Comparison of ENCODE assay signal across 21 mouse cellular contexts in genomic region chr15:62792084-62792483, GRCm38 (mm10).
DNase-seq lines count a peak whose midpoint lies in the region; ATAC-seq and TF ChIP-seq lines count a peak whose summit lies in the region.
"Had no signal": no experiment of that assay in that cellular context is flagged by ENCODE, and none has a peak within 500 bp of the region (broad histone marks: within the 10 kb centered on the region; RNA-seq: fewer than 3 reads in every experiment).

No protein-coding gene starts in this region.

- WGBS in forebrain, postnatal 0 days = 62% methylated on average over 1 of the region's 1 CpGs
- WGBS in forebrain, embryonic 15.5 days = 63% methylated on average over 1 of the region's 1 CpGs

- intact Hi-C loops in heart, postnatal 10 days (cut with DNase I) = no loop called here

- no peaks in the 10 kb centered on the region for H3K36me3 ChIP-seq in forebrain, postnatal 0 days (ENCODE audit: insufficient read depth)
- H3K36me3 ChIP-seq in forebrain, embryonic 15.5 days = no peaks in the 10 kb centered on the region
- H3K36me3 ChIP-seq: G1E had no signal

- no peaks in the 10 kb centered on the region for H3K9me3 ChIP-seq in forebrain, postnatal 0 days (ENCODE audit: low read length)
- H3K9me3 ChIP-seq in forebrain, embryonic 15.5 days = no peaks in the 10 kb centered on the region
- H3K9me3 ChIP-seq: G1E had no signal

- H3K4me1 ChIP-seq in forebrain, postnatal 0 days (ENCODE audit: insufficient read depth) = no peaks in the 10 kb centered on the region
- no peaks in the 10 kb centered on the region for H3K4me1 ChIP-seq in forebrain, embryonic 15.5 days

- ATAC-seq in forebrain, postnatal 0 days = peak; percentile 61; the same call in 1 of the 2 replicates
- ATAC-seq in forebrain, embryonic 15.5 days (replicated peaks) = no peak
- peak; percentile 55; the same call in 1 of the 2 replicates for ATAC-seq in frontal cortex, adult (ENCODE audit: low TSS enrichment)
- ATAC-seq: activated CD4-positive, CD25-positive, alpha-beta regulatory T cell, adult 4 months; CD4-positive, CD25-positive, alpha-beta regulatory T cell, adult 4 months; Patski had no signal

- H3K4me2 ChIP-seq in forebrain, postnatal 0 days (ENCODE audit: low read depth) = no peak overlapping the region
- no peak overlapping the region for H3K4me2 ChIP-seq in forebrain, embryonic 15.5 days (replicated peaks)

- no peak for TF ChIP-seq CTCF in forebrain, postnatal 0 days (IDR thresholded peaks at IDR 0.05; ENCODE audit: low read depth)

- H3K27me3 ChIP-seq in forebrain, postnatal 0 days (ENCODE audit: insufficient read depth, low read length) = no peaks in the 10 kb centered on the region
- no peaks in the 10 kb centered on the region for H3K27me3 ChIP-seq in forebrain, embryonic 15.5 days
- H3K27me3 ChIP-seq: CH12.LX, Patski had no signal

- H3K4me3 ChIP-seq in forebrain, postnatal 0 days (ENCODE audit: low read depth, low read length) = no peak overlapping the region
- no peak overlapping the region for H3K4me3 ChIP-seq in forebrain, embryonic 15.5 days

- no peak overlapping the region for H3K9ac ChIP-seq in forebrain, postnatal 0 days
- no peak overlapping the region for H3K9ac ChIP-seq in forebrain, embryonic 15.5 days (replicated peaks)

- DNase-seq in forebrain, postnatal 0 days = no peak
- DNase-seq in frontal cortex, adult 2 months (ENCODE audit: extremely low spot score in 1 of 2, low spot score in 1 of 2) = no peak
- DNase-seq in heart, adult 11 months = peak; percentile 48
- DNase-seq in heart, postnatal 10 days = no peak
- DNase-seq: adrenal gland, adult 2 months; adrenal gland, adult 8-10 months; adrenal gland, postnatal 10 days; adrenal gland, postnatal 14 days; adrenal gland, postnatal 25 days; adrenal gland, postnatal 36 days; B cell, adult 2 months; cerebellum, adult 11 months; cerebellum, adult 11-12 months; cerebellum, adult 18-20 months had no signal

- H3K27ac ChIP-seq in forebrain, postnatal 0 days (ENCODE audit: low read depth, low read length) = no peak overlapping the region
- H3K27ac ChIP-seq in forebrain, embryonic 15.5 days (replicated peaks) = no peak overlapping the region
